Mouse (Mus musculus): ENCODE measurements around the gene Abhd4.

GRCm38 (mm10) chr14:54228501-54228900, 25.5 kb upstream of the Abhd4 start:
- TF ChIP-seq CTCF (IDR thresholded peaks at IDR 0.05) (no peak), EP300 (IDR thresholded peaks at IDR 0.05) (no peak)
